Mouse (Mus musculus): ENCODE measurements at regions not wholly inside any gene's neighbourhood (a gene's known extent, or its start where the extent isn't known, plus 50 kb on each side); places are given as distances from the start of the nearest gene placed in this dataset.

- no peak for TF ChIP-seq TCF12 (IDR thresholded peaks at IDR 0.05; ENCODE audit: low read depth, low read length)
- TF ChIP-seq ELF1 (IDR thresholded peaks at IDR 0.05; ENCODE audit: low read depth, low read length) = no peak
- TF ChIP-seq CHD2 (IDR thresholded peaks at IDR 0.05; ENCODE audit: low read length) = no peak
- TF ChIP-seq ZC3H11A (IDR thresholded peaks at IDR 0.05; ENCODE audit: low read depth, low read length) = no peak
- no peak for TF ChIP-seq MAZ (IDR thresholded peaks at IDR 0.05; ENCODE audit: low read depth, low read length)
- no peak for TF ChIP-seq CTCF (conservative IDR thresholded peaks at IDR 0.05 in 1 of 2, IDR thresholded peaks at IDR 0.05 in 1 of 2; ENCODE audit: low read depth in 2 of 2, low read length in 2 of 2)
- TF ChIP-seq EP300 (IDR thresholded peaks at IDR 0.05; ENCODE audit: low read length) = no peak
- no peak for TF ChIP-seq ETS1 (conservative IDR thresholded peaks at IDR 0.05; ENCODE audit: low read depth, low read length)
- TF ChIP-seq HCFC1 (IDR thresholded peaks at IDR 0.05; ENCODE audit: low read depth, low read length) = no peak
- TF ChIP-seq POLR2AphosphoS2 (IDR thresholded peaks at IDR 0.05; ENCODE audit: low read depth, low read length) = no peak
- no peak for TF ChIP-seq MAX (IDR thresholded peaks at IDR 0.05; ENCODE audit: low read length)
- no peak for TF ChIP-seq MXI1 (IDR thresholded peaks at IDR 0.05; ENCODE audit: low read depth, low read length)
- no peak for TF ChIP-seq POLR2A (IDR thresholded peaks at IDR 0.05; ENCODE audit: low read depth, low read length)
- no peak for TF ChIP-seq RCOR1 (conservative IDR thresholded peaks at IDR 0.05; ENCODE audit: low read depth, low read length)
These were observed 714.8 kb downstream of the Slitrk1 start for GRCm38 (mm10) chr14:108199133-108199532.

Data from CH12.LX (cell line).